Comparison of ENCODE assay signal across 15 mouse cellular contexts in the genomic region with DNA sequence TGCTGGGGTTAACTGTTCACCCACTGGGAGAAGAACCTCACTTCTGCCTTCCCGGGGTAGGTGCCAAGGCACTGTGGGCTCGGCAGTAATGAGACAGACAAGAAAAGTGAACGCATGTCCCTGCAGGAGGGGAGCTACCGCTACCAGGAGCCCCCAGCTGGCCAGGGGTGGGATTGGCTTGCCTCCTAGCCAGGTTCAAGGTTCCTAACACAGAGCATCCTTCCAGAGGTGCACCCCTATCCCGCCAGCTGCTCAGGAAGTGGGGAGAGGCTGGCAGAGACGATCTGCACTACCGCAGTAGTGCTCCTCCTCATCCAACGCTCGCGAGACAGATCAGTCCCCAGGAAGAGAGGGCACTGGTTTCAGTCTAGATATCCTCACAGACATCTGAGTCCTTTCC. TPM values are rescaled to one million over a fixed set of nuclear protein-coding genes. Genes with fewer than 3 reads are reported as not detected.
DNase-seq lines count a peak whose midpoint lies in the region; ATAC-seq and TF ChIP-seq lines count a peak whose summit lies in the region.
"Had no signal": no experiment of that assay in that cellular context is flagged by ENCODE, and none has a peak within 500 bp of the region (broad histone marks: within the 10 kb centered on the region; RNA-seq: fewer than 3 reads in every experiment).

No protein-coding gene starts in this region.

- TF ChIP-seq CTCF in thymus, adult 2 months (IDR thresholded peaks at IDR 0.05; ENCODE audit: borderline replicate concordance, control insufficient read depth, extremely low read depth, insufficient read depth, low read length, poor library complexity), result no peak

- H3K9ac ChIP-seq in heart, embryonic 11.5 days (ENCODE audit: low read depth, low read length), result 0 out of 2 replicates have a peak overlapping the region, but pooled peaks have one; percentile 43
- H3K9ac ChIP-seq: hindbrain, embryonic 12.5 days had no signal

- no peaks in the 10 kb centered on the region for H3K36me3 ChIP-seq in heart, embryonic 11.5 days (ENCODE audit: control insufficient read depth, insufficient read depth, low read length)
- no peaks in the 10 kb centered on the region for H3K36me3 ChIP-seq in thymus, adult 2 months (ENCODE audit: control insufficient read depth, insufficient read depth, low read length)
- H3K36me3 ChIP-seq: G1E; hindbrain, embryonic 12.5 days; midbrain, embryonic 10.5 days had no signal

- no peak overlapping the region for H3K4me3 ChIP-seq in heart, embryonic 11.5 days (ENCODE audit: low read depth, low read length)
- no peak overlapping the region for H3K4me3 ChIP-seq in thymus, adult 2 months (ENCODE audit: control insufficient read depth, insufficient read depth, low read length)
- H3K4me3 ChIP-seq: hindbrain, embryonic 12.5 days; midbrain, embryonic 10.5 days had no signal

- no peak for ATAC-seq in heart, embryonic 11.5 days (replicated peaks; ENCODE audit: insufficient number of reproducible peaks, low FRiP score, low TSS enrichment)
- ATAC-seq in activated CD4-positive, CD25-positive, alpha-beta regulatory T cell, adult 4 months, result peak; percentile 9
- ATAC-seq: forebrain, embryonic 16.5 days had no signal

- DNase-seq in heart, adult 8-10 months (ENCODE audit: low spot score), result no peak
- peak; percentile 38 for DNase-seq in thymus, adult 2 months
- DNase-seq in thymus, postnatal 10 days (ENCODE audit: low spot score in 2 of 2), result no peak
- DNase-seq in thymus, postnatal 4 days, result peak; percentile 56
- DNase-seq in adrenal gland, postnatal 4 days (ENCODE audit: low spot score in 2 of 2), result no peak
- no peak for DNase-seq in embryo, embryonic 9.5 days (ENCODE audit: extremely low spot score)
- DNase-seq: cerebellum, adult 8-10 months; gastrocnemius, postnatal 36 days; kidney, adult 8-10 months had no signal

- no peak overlapping the region for H3K4me2 ChIP-seq in heart, embryonic 11.5 days
- H3K4me2 ChIP-seq: hindbrain, embryonic 12.5 days had no signal

- no peak overlapping the region for H3K27ac ChIP-seq in heart, embryonic 11.5 days (ENCODE audit: low read depth, low read length)
- H3K27ac ChIP-seq in thymus, adult 2 months (ENCODE audit: control insufficient read depth, insufficient read depth, low read length), result no peak overlapping the region
- H3K27ac ChIP-seq: hindbrain, embryonic 12.5 days; midbrain, embryonic 10.5 days had no signal

- TF ChIP-seq POLR2A in thymus, adult 2 months (IDR thresholded peaks at IDR 0.05; ENCODE audit: control insufficient read depth, extremely low read depth, insufficient read depth, low read length, poor library complexity), result no peak

- WGBS in heart, embryonic 11.5 days (ENCODE audit: insufficient replicate concordance), result 81% methylated on average over 10 of the region's 10 CpGs
- WGBS in thymus, adult 2 months, result 17% methylated on average over 10 of the region's 10 CpGs

- peaks cover 22% of the 10 kb centered on the region for H3K4me1 ChIP-seq in heart, embryonic 11.5 days (ENCODE audit: control insufficient read depth, insufficient read depth, low read length)
- peaks cover 37% of the 10 kb centered on the region for H3K4me1 ChIP-seq in thymus, adult 2 months (replicated peaks; ENCODE audit: control insufficient read depth, insufficient read depth, low read length)

- peaks cover 4% of the 10 kb centered on the region; the same call in 1 of the 2 replicates for H3K9me3 ChIP-seq in heart, embryonic 11.5 days (replicated peaks; ENCODE audit: control insufficient read depth, low read length)
- H3K9me3 ChIP-seq: hindbrain, embryonic 12.5 days had no signal

- H3K27me3 ChIP-seq in heart, embryonic 11.5 days (ENCODE audit: control insufficient read depth, insufficient read depth, low read length), result no peaks in the 10 kb centered on the region
- no peaks in the 10 kb centered on the region for H3K27me3 ChIP-seq in thymus, adult 2 months (ENCODE audit: control insufficient read depth, insufficient read depth, low read length)
- H3K27me3 ChIP-seq: hindbrain, embryonic 12.5 days had no signal

RNA-seq across cellular contexts. Expression of a gene that starts 38.4 kb away (rescaled TPM):
- 1,894 and 1,931 TPM in 2 replicates for polyA plus RNA-seq in heart, embryonic 11.5 days (2014; fragmentation: Nextera tagmentation; extraction: Ambion mirVana)
- 100 to 1,000 TPM; 363 to 431 (median 376) TPM for total RNA-seq in heart, adult 8-10 months (2022)
- 750 and 796 TPM in 2 replicates for polyA plus RNA-seq in thymus, adult 2 months (2012; rRNA removed)
- polyA plus RNA-seq in activated CD4-positive, CD25-positive, alpha-beta regulatory T cell, adult 4 months (2017; shearing (Covaris generic)), result 100 to 1,000 TPM; 737 to 878 TPM
- total RNA-seq in adrenal gland, postnatal 4 days (2021), result 1,000 to 10,000 TPM; 1,038 to 1,039 TPM

RNA-seq across cellular contexts. Expression of a gene that starts 49.5 kb away (rescaled TPM):
- polyA plus RNA-seq in heart, embryonic 11.5 days (2014; fragmentation: Nextera tagmentation; extraction: Ambion mirVana), result 23.0 and 23.7 TPM in 2 replicates
- total RNA-seq in heart, adult 8-10 months (2022), result 10 to 100 TPM; 19.4 to 24.6 (median 22.0) TPM
- 14.8 and 16.7 TPM in 2 replicates for polyA plus RNA-seq in thymus, adult 2 months (2012; rRNA removed)
- 10 to 100 TPM; 11.5 to 11.9 TPM for polyA plus RNA-seq in activated CD4-positive, CD25-positive, alpha-beta regulatory T cell, adult 4 months (2017; shearing (Covaris generic))
- 10 to 100 TPM; 42.6 to 46.5 TPM for total RNA-seq in adrenal gland, postnatal 4 days (2021)

Comparison
In these comparisons a context has a peak if more than half of its experiments do, and no peak if none do; other contexts are left out.
1. DNase-seq: peak in thymus, adult 2 months (single experiment) and thymus, postnatal 4 days (single experiment); none in heart, adult 8-10 months (single experiment), thymus, postnatal 10 days (0 of 2), adrenal gland, postnatal 4 days (0 of 2) and embryo, embryonic 9.5 days (single experiment).